Mouse (Mus musculus): ENCODE measurements around the gene Slc12a6. TPM values are rescaled to one million over a fixed set of nuclear protein-coding genes. Genes with fewer than 3 reads are reported as not detected.

The Slc12a6 gene
- polyA plus RNA-seq, 1 experiment from 2014 or later: 9.5 TPM

DNA sequence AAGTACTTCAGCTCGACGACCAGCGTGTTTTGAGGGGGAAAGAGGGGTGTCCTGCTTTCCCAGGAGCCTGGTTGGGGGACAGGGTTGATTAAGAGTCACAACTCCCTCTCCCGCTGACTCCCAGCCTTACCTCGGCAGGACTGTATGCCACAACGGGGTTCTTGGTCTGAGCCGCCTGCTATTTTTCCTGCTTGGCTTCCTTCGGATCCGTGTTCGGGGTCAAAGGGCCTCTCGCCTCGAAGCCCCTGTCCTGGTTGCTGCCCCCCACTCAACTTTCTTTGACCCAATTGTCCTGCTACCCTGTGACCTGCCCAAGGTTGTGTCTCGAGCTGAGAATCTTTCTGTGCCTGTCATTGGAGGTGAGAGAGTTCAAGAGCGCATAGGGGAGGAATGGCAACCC, 23.8 kb upstream of the Slc12a6 start:
- H3K27me3 ChIP-seq (replicated peaks): no peaks in the 10 kb centered on the region; the same call in 1 of the 2 replicates
- peaks cover 34% of the 10 kb centered on the region for H3K36me3 ChIP-seq
- H3K9me3 ChIP-seq: no peaks in the 10 kb centered on the region
- H3K9ac ChIP-seq: no peak overlapping the region
- H3K4me3 ChIP-seq: no peak overlapping the region
- no peak overlapping the region for H3K27ac ChIP-seq (replicated peaks)
- 75% methylated on average over 14 of the region's 14 CpGs for WGBS
- H3K4me1 ChIP-seq: peaks cover 18% of the 10 kb centered on the region
- no peak for ATAC-seq (ENCODE audit: extremely low read depth, insufficient number of reproducible peaks, low FRiP score, low TSS enrichment)
- no peak overlapping the region for H3K4me2 ChIP-seq

DNA sequence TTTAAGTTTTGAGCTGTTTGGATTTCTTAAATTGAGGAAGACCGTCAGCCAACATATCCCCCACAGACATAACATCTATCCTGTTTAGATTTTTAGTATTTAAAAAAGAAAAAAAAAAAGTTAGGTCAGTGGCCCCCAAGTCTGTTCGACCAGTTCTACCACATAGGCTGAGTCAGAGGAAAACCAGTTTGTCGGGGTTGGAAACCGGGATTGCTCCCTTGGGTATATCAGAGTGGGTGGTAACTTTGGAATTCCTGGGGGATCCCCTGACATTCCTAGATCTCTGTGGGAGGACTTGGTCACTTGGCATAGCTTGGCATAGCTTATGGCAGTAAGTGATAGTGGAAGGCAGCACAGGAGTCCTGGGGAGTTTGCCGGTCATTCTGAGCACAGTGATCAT, 20.3 kb upstream of the Slc12a6 start:
- H3K4me1 ChIP-seq: peaks cover 10% of the 10 kb centered on the region
- no peaks in the 10 kb centered on the region for H3K9me3 ChIP-seq
- H3K27ac ChIP-seq (replicated peaks): no peak overlapping the region
- no peak overlapping the region for H3K4me2 ChIP-seq
- H3K36me3 ChIP-seq: peaks cover 37% of the 10 kb centered on the region
- 82% methylated on average over 5 of the region's 5 CpGs for WGBS
- no peak overlapping the region for H3K4me3 ChIP-seq
- H3K9ac ChIP-seq: no peak overlapping the region
- ATAC-seq (ENCODE audit: extremely low read depth, insufficient number of reproducible peaks, low FRiP score, low TSS enrichment): no peak
- no peaks in the 10 kb centered on the region for H3K27me3 ChIP-seq (replicated peaks)

DNA sequence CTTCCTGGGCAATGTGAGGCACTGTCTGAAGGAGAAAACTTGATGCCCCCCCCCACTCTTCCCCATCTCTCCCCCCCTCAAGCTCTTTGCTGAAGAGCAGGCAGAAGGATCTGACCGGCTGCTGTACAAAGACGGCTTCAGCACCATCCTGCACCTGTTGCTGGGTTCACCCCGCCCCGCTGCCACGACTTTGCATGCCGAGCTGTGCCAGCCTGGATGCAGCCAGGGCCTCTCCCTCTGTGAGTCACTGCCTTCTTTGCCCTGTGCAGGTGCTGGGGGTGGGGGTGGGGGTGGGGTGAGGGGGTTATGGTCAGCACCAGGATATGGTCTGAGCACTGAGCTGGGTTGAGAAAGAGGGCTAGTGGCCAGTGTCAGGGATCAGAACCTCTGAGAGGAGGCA, 19.4 kb upstream of the Slc12a6 start:
- Histone ChIP-seq H3K4me3 (no peak overlapping the region), H3K27me3 (replicated peaks) (no peaks in the 10 kb centered on the region), H3K27ac (replicated peaks) (no peak overlapping the region), H3K9ac (no peak overlapping the region), H3K4me2 (no peak overlapping the region), H3K9me3 (no peaks in the 10 kb centered on the region), H3K4me1 (peaks cover 1% of the 10 kb centered on the region), H3K36me3 (peaks cover 37% of the 10 kb centered on the region)
- WGBS: 89% methylated on average over 6 of the region's 6 CpGs
- ATAC-seq (ENCODE audit: extremely low read depth, insufficient number of reproducible peaks, low FRiP score, low TSS enrichment): no peak

DNA sequence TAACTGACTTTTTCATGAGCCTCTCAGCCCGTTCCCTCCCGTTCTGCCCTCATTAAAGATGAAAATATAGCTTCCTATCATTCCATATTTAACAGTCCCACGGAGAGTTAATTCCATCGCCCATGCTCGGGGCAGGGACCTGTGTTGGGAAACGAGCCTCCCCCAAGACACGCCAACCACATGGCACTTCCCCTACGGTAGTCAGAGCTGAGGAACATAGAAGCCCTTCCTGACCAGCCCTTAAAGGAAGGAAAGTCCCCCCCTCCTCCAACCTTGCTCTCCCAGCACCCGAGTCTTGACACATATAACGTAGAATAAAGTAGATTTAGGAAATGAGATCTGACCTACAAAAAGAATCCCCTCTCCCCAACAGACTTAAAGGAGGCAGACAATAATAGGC, 18.3 kb upstream of the Slc12a6 start:
- Histone ChIP-seq H3K9ac (no peak overlapping the region), H3K27me3 (replicated peaks) (no peaks in the 10 kb centered on the region), H3K36me3 (peaks cover 37% of the 10 kb centered on the region), H3K9me3 (no peaks in the 10 kb centered on the region), H3K4me2 (no peak overlapping the region), H3K27ac (replicated peaks) (no peak overlapping the region), H3K4me1 (no peaks in the 10 kb centered on the region), H3K4me3 (no peak overlapping the region)
- no peak for ATAC-seq (ENCODE audit: extremely low read depth, insufficient number of reproducible peaks, low FRiP score, low TSS enrichment)
- 79% methylated on average over 10 of the region's 10 CpGs for WGBS

DNA sequence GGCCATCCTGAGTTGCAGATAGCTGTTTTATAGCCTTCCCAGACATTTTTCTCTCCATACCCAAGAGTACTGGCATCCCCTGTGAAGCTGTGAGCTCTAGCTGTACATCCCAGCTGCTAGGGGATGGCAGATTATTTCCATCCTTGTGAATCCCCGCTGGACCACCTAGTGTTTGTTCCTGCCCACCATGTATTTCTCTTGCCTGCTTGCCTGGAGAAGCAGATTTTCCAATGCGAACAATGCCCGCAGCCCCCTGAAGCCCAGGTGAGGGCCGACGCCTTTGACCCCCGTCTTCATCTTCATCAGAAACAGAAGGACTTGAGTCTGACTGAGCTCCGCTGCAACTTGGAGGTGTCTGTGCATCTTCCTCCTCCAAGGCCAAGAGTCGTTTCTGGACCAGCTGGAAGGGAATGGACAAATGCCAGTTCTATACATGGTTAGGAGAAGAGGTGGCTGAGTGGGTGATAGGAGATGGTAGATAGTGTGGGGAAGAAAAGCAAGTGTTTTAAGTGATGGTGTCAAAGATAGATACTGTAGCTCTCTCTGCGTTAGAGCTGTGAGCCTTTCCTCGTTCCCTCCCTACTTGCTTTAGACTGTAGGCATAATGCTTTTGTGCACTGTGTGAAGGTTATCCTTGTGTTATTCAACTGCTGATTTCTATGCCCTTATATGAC, 15.7 kb upstream of the Slc12a6 start:
- Histone ChIP-seq H3K4me3 (no peak overlapping the region), H3K4me2 (no peak overlapping the region), H3K27ac (replicated peaks) (no peak overlapping the region), H3K4me1 (no peaks in the 10 kb centered on the region), H3K9ac (no peak overlapping the region), H3K27me3 (replicated peaks) (no peaks in the 10 kb centered on the region), H3K36me3 (peaks cover 17% of the 10 kb centered on the region), H3K9me3 (no peaks in the 10 kb centered on the region)
- 75% methylated on average over 10 of the region's 10 CpGs for WGBS
- no peak for ATAC-seq (ENCODE audit: extremely low read depth, insufficient number of reproducible peaks, low FRiP score, low TSS enrichment)

DNA sequence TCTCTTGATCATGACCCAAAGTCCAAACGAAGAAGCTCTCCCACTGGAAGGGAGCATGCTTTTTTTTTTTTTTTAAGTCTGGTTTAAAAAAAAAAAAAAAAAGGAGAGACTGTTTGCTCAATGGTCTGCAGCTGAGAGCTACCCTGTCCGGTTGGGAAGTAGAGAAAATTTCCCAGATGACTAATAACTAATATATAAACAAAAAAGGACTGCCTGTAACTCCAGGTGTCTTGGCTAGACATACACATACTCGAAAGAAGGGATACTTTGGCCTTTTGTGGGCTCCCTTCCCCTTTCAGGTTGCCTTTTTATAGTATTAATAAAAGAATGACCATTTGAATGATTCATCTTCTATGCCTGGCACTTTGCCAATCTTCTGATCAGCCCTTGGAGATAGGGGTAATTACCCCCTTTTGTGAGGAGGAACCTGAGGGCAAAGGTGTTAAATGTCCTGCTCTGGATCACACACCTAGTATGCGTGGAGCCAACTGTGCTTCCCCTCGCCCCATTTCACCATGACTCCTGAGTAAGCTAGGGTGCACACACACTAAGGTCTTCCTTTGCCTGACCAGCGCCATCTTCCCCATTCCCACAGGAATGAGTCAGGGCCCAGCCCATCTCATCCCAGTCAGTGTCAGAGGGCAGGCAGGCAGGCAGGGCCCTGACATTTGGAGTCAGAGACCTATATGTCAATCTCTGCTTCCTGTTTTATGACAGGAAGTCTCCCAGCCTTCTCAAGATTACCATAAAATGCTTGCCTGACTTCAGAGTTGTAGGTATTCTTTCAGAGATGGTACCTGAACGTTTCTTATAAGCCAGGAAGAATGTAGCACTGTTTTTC, 10.7 kb upstream of the Slc12a6 start:
- no peaks in the 10 kb centered on the region for H3K4me1 ChIP-seq
- no peaks in the 10 kb centered on the region for H3K27me3 ChIP-seq (replicated peaks)
- H3K9me3 ChIP-seq: no peaks in the 10 kb centered on the region
- 68% methylated on average over 7 of the region's 7 CpGs for WGBS
- ATAC-seq (ENCODE audit: extremely low read depth, insufficient number of reproducible peaks, low FRiP score, low TSS enrichment): no peak
- no peak overlapping the region for H3K27ac ChIP-seq (replicated peaks)
- no peak overlapping the region for H3K9ac ChIP-seq
- no peak overlapping the region for H3K4me2 ChIP-seq
- no peaks in the 10 kb centered on the region for H3K36me3 ChIP-seq
- H3K4me3 ChIP-seq: no peak overlapping the region

DNA sequence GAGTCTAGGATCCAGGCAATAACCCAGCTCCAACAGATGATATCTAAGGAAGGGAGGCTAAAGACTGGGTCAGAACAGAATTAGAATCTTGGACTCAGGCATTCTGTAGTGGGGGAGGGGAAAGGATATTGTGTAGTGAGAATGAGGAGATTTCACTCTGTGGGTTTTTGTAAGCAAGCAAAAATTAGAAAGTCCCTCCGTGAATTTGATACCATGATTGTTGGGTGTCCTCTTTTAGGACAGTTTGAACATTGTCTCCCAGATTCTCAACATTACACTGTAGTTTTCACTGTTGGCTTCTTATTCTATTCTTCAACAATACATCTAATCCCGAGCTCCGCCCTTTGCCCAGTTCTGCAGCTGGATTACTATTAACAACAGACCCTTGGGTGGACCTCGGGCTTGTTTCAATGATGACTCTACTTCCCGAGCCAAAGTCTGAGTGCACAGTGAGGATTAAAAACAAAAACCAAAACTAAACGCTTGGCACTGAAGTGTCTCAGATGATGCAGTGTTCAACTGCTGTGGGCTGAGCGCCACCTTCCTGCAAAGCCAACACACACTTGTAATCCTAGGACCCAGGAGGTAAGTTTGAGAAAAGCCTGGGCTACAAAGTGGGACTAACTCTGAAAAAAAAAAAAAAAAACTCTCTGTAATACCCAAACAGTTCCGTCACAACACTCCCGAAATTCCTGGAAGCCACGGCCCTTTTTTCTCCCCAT, 6.2 kb upstream of the Slc12a6 start, which contains the start of gene Nutm1:
Gene Nutm1 (minus strand): TSS at position 51 of the 722 bp plus-strand sequence.
- no peak for ATAC-seq (ENCODE audit: extremely low read depth, insufficient number of reproducible peaks, low FRiP score, low TSS enrichment)

DNA sequence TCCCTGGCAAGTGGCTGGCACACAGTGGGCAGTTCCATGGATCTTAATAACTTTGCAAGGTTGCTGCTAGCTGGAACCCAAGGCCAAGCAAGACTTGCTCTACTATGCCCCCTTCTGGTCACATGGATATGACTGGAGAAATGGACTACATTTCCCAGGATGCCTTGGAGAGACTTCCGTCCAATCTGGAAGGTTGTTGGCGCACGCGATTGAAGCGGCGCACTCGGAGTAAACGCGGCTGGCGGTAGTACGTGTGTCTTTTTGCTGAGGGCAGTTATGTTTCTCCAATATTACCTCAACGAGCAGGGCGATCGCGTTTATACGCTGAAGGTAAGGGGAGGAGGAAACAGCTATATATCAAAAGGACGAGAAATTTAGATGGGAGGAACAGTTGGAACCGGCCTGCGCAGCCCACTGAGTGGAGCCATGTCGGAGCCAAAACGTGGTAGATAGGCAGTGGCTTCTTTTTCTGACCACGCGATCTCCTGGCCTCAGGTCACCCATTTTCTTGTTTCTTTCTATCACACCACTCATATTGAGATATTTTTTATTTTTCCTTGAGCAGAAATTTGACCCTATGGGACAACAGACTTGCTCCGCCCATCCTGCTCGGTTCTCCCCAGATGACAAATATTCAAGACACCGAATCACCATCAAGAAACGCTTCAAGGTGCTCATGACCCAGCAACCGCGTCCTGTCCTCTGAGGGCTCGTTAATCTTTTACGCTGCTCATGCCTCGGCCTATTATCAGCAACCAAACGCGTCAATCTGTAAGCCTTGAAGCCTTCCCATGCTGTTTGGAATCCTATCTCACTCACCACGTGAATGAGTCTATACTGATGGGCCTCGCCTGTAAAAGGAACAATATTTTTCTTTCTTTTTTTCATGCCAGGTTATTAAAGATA, 3.6 kb upstream of the Slc12a6 start, which contains the start of gene Nop10:
Gene Nop10 (plus strand): TSS at position 179 of the 906 bp plus-strand sequence.
- peak; percentile 8; the same call in 1 of the 2 replicates for ATAC-seq (ENCODE audit: extremely low read depth, insufficient number of reproducible peaks, low FRiP score, low TSS enrichment)
- WGBS: under 1% methylated on average over 36 of the region's 36 CpGs

More for the DNA sequence above, 6.2 kb upstream of the Slc12a6 start, which contains the start of gene Nutm1:
- Histone ChIP-seq H3K4me1 (peaks cover 13% of the 10 kb centered on the region), H3K4me2 (no peak within 1 kb of the TSS), H3K27me3 (replicated peaks) (no peaks in the 10 kb centered on the region), H3K9ac (no peak within 1 kb of the TSS), H3K27ac (replicated peaks) (no peak within 1 kb of the TSS), H3K36me3 (no peaks in the 10 kb centered on the region), H3K4me3 (no peak within 1 kb of the TSS), H3K9me3 (no peaks in the 10 kb centered on the region)
- WGBS: 71% methylated on average over 10 of the region's 10 CpGs

DNA sequence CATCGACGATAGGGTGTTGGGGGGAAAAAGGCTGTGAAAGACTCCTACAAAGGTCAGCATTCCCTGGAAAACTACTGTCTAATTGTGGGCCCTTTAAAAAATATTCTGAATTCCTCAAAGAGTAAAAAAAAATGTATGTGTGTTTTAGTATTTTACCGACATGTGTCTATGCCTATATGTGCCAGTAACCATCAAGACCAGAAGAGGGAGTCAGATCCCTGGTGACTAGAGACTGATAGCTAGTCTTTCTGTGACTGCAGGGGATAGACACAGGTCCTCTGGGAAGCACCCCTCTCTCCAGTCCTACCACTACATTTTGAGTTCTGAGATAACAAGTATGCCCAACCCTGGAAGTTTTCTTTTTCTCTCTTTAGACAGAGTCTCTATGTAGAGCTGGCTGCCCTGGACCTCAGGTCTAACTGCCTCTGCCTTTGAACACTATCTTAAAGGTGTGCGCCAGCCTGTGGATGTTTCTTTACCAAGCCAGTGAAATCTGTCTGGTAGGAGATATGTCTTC, 2.8 kb upstream of the Slc12a6 start:
- peaks cover 32% of the 10 kb centered on the region for H3K4me1 ChIP-seq
- H3K9me3 ChIP-seq: no peaks in the 10 kb centered on the region
- H3K36me3 ChIP-seq: no peaks in the 10 kb centered on the region
- no peak overlapping the region for H3K27ac ChIP-seq (replicated peaks)
- ATAC-seq (ENCODE audit: extremely low read depth, insufficient number of reproducible peaks, low FRiP score, low TSS enrichment): no peak
- peak overlapping the region; percentile 79 for H3K4me3 ChIP-seq
- WGBS: 30% methylated on average over 4 of the region's 4 CpGs
- peak overlapping the region; percentile 83 for H3K4me2 ChIP-seq
- peak overlapping the region; percentile 85 for H3K9ac ChIP-seq
- H3K27me3 ChIP-seq (replicated peaks): no peaks in the 10 kb centered on the region

More for the DNA sequence above, 3.6 kb upstream of the Slc12a6 start, which contains the start of gene Nop10:
- Histone ChIP-seq H3K36me3 (no peaks in the 10 kb centered on the region), H3K4me1 (peaks cover 25% of the 10 kb centered on the region), H3K27ac (replicated peaks) (peak within 1 kb of the TSS; percentile 73), H3K9ac (peak within 1 kb of the TSS; percentile 85), H3K4me2 (peak within 1 kb of the TSS; percentile 83), H3K4me3 (peak within 1 kb of the TSS; percentile 79), H3K9me3 (no peaks in the 10 kb centered on the region), H3K27me3 (replicated peaks) (no peaks in the 10 kb centered on the region)

DNA sequence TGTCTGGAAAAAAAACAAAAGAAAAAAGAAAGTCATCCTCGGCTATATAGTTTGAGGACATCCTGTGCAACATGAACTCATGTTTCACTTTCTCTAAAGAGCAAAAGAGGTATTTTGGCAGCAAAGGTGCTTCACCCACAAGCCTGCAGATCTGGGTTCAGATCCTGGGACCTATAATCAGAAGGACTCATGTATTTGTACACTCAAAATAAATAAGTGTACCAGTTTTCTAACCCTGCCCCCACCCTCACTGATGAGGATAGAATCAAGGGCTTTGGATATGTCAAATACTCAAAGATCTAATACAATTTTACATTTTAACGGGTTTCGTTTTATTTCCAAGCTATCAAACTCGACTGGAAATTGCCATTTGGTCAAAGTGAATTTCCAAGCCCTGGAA, 1.3 kb upstream of the Slc12a6 start:
- Histone ChIP-seq H3K36me3 (no peaks in the 10 kb centered on the region), H3K9me3 (no peaks in the 10 kb centered on the region), H3K27me3 (replicated peaks) (no peaks in the 10 kb centered on the region), H3K4me1 (peaks cover 42% of the 10 kb centered on the region), H3K27ac (replicated peaks) (no peak overlapping the region), H3K4me3 (no peak overlapping the region), H3K9ac (no peak overlapping the region), H3K4me2 (no peak overlapping the region)
- 71% methylated on average over 4 of the region's 4 CpGs for WGBS
- no peak for ATAC-seq (ENCODE audit: extremely low read depth, insufficient number of reproducible peaks, low FRiP score, low TSS enrichment)

All from heart, embryonic 13.5 days (tissue).